Mouse (Mus musculus) mouse embryonic stem cell (cell line): ENCODE measurements at regions not wholly inside any gene's neighbourhood (a gene's known extent, or its start where the extent isn't known, plus 50 kb on each side); places are given as distances from the start of the nearest gene placed in this dataset.
"Not testable (repeated sequence)": the region's sequence is repeated elsewhere in the genome, so short reads cannot be mapped to it uniquely, and the experiment has no call there.

Experiments
- in situ Hi-C, 2 experiments: fragments of 300-500 bp; cut with MboI; formaldehyde crosslinking; loops; 1 replicate in 1 of 2; 3 replicates in 1 of 2; pipeline ENCODE4 v1.14.3; 2019 to 2020; ENCODE audit warnings: low sequenced_read_pairs in 2 of 2, low pct_unique_long_range_greater_than_20kb in 1 of 2, mixed read lengths in 1 of 2; ENCODE audit not compliant: unreplicated experiment in 1 of 2

- in situ Hi-C loops: no loop called here
These were observed 149.5 kb downstream of the Mat2b start for GRCm38 (mm10) chr11:40545537-40545936.

- in situ Hi-C loops: no loop called here
These were observed 154.8 kb downstream of the Mat2b start for GRCm38 (mm10) chr11:40540229-40540628.

- in situ Hi-C loops: no loop called here
These were observed 155.2 kb downstream of the Mat2b start for GRCm38 (mm10) chr11:40539776-40540175.

GRCm38 (mm10) chr11:40536236-40536765 lies 158.7 kb downstream of the Mat2b start:
- in situ Hi-C loops: no loop called here

GRCm38 (mm10) chr11:40510325-40511239 lies 184.4 kb downstream of the Mat2b start:
- in situ Hi-C loops: no loop called here

- in situ Hi-C loops: no loop called here
These were observed 203.4 kb downstream of the Mat2b start for GRCm38 (mm10) chr11:40491599-40491998.

GRCm38 (mm10) chr11:40478171-40478570 lies 216.8 kb downstream of the Mat2b start:
- in situ Hi-C loops: not testable (repeated sequence)

- in situ Hi-C loops: no loop called here
These were observed 217.7 kb downstream of the Mat2b start for GRCm38 (mm10) chr11:40477294-40477693.

GRCm38 (mm10) chr11:40469080-40469705 lies 225.8 kb downstream of the Mat2b start:
- in situ Hi-C loops: no loop called here

GRCm38 (mm10) chr11:40456571-40456970 lies 238.4 kb downstream of the Mat2b start:
- in situ Hi-C loops: no loop called here

GRCm38 (mm10) chr11:40454994-40455393 lies 240.0 kb downstream of the Mat2b start:
- in situ Hi-C loops: not testable (repeated sequence)

GRCm38 (mm10) chr11:40446846-40447245 lies 248.2 kb downstream of the Mat2b start:
- in situ Hi-C loops: no loop called here

- in situ Hi-C loops: no loop called here
These were observed 261.0 kb downstream of the Mat2b start for GRCm38 (mm10) chr11:40434002-40434401.

- in situ Hi-C loops: no loop called here
These were observed 266.1 kb downstream of the Mat2b start for GRCm38 (mm10) chr11:40428858-40429257.

- in situ Hi-C loops: no loop called here
These were observed 270.7 kb downstream of the Mat2b start for GRCm38 (mm10) chr11:40424316-40424715.

- in situ Hi-C loops: no loop called here
These were observed 287.4 kb downstream of the Mat2b start for GRCm38 (mm10) chr11:40407571-40407970.

GRCm38 (mm10) chr11:40402249-40402648 lies 292.8 kb downstream of the Mat2b start:
- in situ Hi-C loops: no loop called here

GRCm38 (mm10) chr11:40397453-40398104 lies 297.4 kb downstream of the Mat2b start:
- in situ Hi-C loops: no loop called here

- in situ Hi-C loops: no loop called here
These were observed 299.7 kb downstream of the Mat2b start for GRCm38 (mm10) chr11:40395331-40395730.
